Mouse (Mus musculus): Measurements from ENCODE around the gene Cops6. TPM values are rescaled to one million over a fixed set of nuclear protein-coding genes. Genes with fewer than 3 reads are reported as not detected.

Gene Cops6
- polyA plus RNA-seq, 1 experiment = 186 TPM

Other genes starting within 250 kb of the Cops6 start
- 0.01 TPM for gene Cyp3a13, start 239.5 kb upstream of the Cops6 start, polyA plus RNA-seq (2012; fragmentation: generic; extraction: Trizol)
- not detected for gene Gjc3, start 198.0 kb upstream of the Cops6 start, polyA plus RNA-seq (2012; fragmentation: generic; extraction: Trizol)
- gene Azgp1, start 179.6 kb upstream of the Cops6 start, polyA plus RNA-seq (2012; fragmentation: generic; extraction: Trizol) = not detected
- gene Smok3a, start 139.8 kb upstream of the Cops6 start, polyA plus RNA-seq (2012; fragmentation: generic; extraction: Trizol) = not detected
- not detected for gene Smok3b, start 139.6 kb upstream of the Cops6 start, polyA plus RNA-seq (2012; fragmentation: generic; extraction: Trizol)
- gene Smok3c, start 107.9 kb upstream of the Cops6 start, polyA plus RNA-seq (2012; fragmentation: generic; extraction: Trizol) = not detected
- 5.1 TPM for gene Zkscan1, start 76.0 kb upstream of the Cops6 start, polyA plus RNA-seq (2012; fragmentation: generic; extraction: Trizol)
- gene Zscan21, start 44.2 kb upstream of the Cops6 start, polyA plus RNA-seq (2012; fragmentation: generic; extraction: Trizol) = 12.3 TPM
- 3.0 TPM for gene Zfp113, start 5.3 kb upstream of the Cops6 start, polyA plus RNA-seq (2012; fragmentation: generic; extraction: Trizol)
- 10.4 TPM for gene Ap4m1, start 10.9 kb downstream of the Cops6 start, polyA plus RNA-seq (2012; fragmentation: generic; extraction: Trizol)
- 55.4 TPM for gene Mcm7, start 11.4 kb downstream of the Cops6 start, polyA plus RNA-seq (2012; fragmentation: generic; extraction: Trizol)
- 47.1 TPM for gene Taf6, start 26.4 kb downstream of the Cops6 start, polyA plus RNA-seq (2012; fragmentation: generic; extraction: Trizol)
- gene Cnpy4, start 26.4 kb downstream of the Cops6 start, polyA plus RNA-seq (2012; fragmentation: generic; extraction: Trizol) = 11.5 TPM
- 2.5 TPM for gene Mblac1, start 33.2 kb downstream of the Cops6 start, polyA plus RNA-seq (2012; fragmentation: generic; extraction: Trizol)
- gene Nxpe5, start 64.8 kb downstream of the Cops6 start, polyA plus RNA-seq (2012; fragmentation: generic; extraction: Trizol) = not detected
- 97.7 TPM for gene Lamtor4, start 94.4 kb downstream of the Cops6 start, polyA plus RNA-seq (2012; fragmentation: generic; extraction: Trizol)
- 6.7 TPM for gene BC037034, start 103.0 kb downstream of the Cops6 start, polyA plus RNA-seq (2012; fragmentation: generic; extraction: Trizol)
- not detected for gene Gal3st4, start 111.8 kb downstream of the Cops6 start, polyA plus RNA-seq (2012; fragmentation: generic; extraction: Trizol)
- gene Gm43720, start 118.9 kb downstream of the Cops6 start, polyA plus RNA-seq (2012; fragmentation: generic; extraction: Trizol) = 0.01 TPM
- gene Gpc2, start 118.9 kb downstream of the Cops6 start, polyA plus RNA-seq (2012; fragmentation: generic; extraction: Trizol) = 0.54 TPM
- 0.01 TPM for gene Stag3, start 119.2 kb downstream of the Cops6 start, polyA plus RNA-seq (2012; fragmentation: generic; extraction: Trizol)
- gene Pvrig, start 180.9 kb downstream of the Cops6 start, polyA plus RNA-seq (2012; fragmentation: generic; extraction: Trizol) = 0.04 TPM